Mouse (Mus musculus): Measurements from ENCODE around the gene Snx17.

DNA sequence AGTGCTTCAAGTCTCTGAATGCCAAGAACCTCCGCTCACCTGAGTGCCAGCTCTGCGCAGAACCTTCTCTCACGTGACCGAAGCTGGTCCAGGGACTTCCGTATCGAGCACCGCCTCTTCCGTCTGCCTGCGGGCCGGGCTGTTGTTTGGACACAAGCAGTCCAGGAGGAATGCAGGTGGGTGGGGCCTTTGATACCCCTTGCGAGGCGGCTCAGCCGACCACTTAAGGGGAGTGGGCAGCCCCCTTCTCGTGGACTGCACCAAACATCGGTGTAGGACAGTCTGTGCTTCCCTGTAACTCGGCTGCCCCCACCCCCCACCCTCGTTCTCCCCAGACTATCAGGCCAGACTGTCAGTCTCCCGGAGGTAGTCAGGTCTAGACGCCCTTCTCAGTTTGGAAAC, 38.9 kb upstream of the Snx17 start, which contains the start of gene Mpv17:
- no peak for TF ChIP-seq POLR2AphosphoS5 (IDR thresholded peaks at IDR 0.05; ENCODE audit: insufficient replicate concordance, low read depth, low read length)
- no peak for TF ChIP-seq GATA1 (IDR thresholded peaks at IDR 0.05; ENCODE audit: borderline replicate concordance, low read length)
